Mouse (Mus musculus) liver, embryonic 13.5 days (tissue): ENCODE data around the gene Tuba4a. TPM values are rescaled to one million over a fixed set of nuclear protein-coding genes. Genes with fewer than 3 reads are reported as not detected.

Experiments
- ATAC-seq: fragments of 200-750 bp; cut with Nextera tagmentation; 2 replicates; pipeline ENCODE4 v1.8.0; 2017; ENCODE audit warnings: low read depth, mild to moderate bottlenecking, moderate number of reproducible peaks, moderate library complexity
- DNase-seq: peaks from one replicate; pipeline ENCODE4 v3.0.0; 2022
- H3K27ac ChIP-seq: fragments of 300-500 bp; sonication (generic); 2 replicates; pipeline ENCODE4 v1.5.1; 2015; ENCODE audit warnings: moderate library complexity, mild to moderate bottlenecking, inconsistent platforms
- H3K27me3 ChIP-seq: fragments of 300-500 bp; sonication (generic); 2 replicates; pipeline ENCODE4 v1.6.1; 2015; ENCODE audit warnings: mild to moderate bottlenecking, inconsistent platforms
- H3K36me3 ChIP-seq: fragments of 300-500 bp; sonication (generic); 2 replicates; pipeline ENCODE4 v1.6.1; 2015; ENCODE audit warnings: mild to moderate bottlenecking, inconsistent platforms
- H3K4me1 ChIP-seq: fragments of 300-500 bp; sonication (generic); replicated peaks from 2 replicates; pipeline ENCODE4 v1.6.1; 2015; ENCODE audit warnings: inconsistent platforms
- H3K4me2 ChIP-seq: fragments of 300-500 bp; sonication (generic); 2 replicates; pipeline ENCODE4 v1.6.1; 2015; ENCODE audit warnings: inconsistent platforms, mild to moderate bottlenecking, moderate library complexity
- H3K4me3 ChIP-seq: fragments of 300-500 bp; sonication (generic); replicated peaks from 2 replicates; pipeline ENCODE4 v1.5.1; 2015; ENCODE audit warnings: mild to moderate bottlenecking, inconsistent platforms
- H3K9ac ChIP-seq: fragments of 300-500 bp; sonication (generic); 2 replicates; pipeline ENCODE4 v1.6.1; 2015; ENCODE audit warnings: mild to moderate bottlenecking, inconsistent platforms
- H3K9me3 ChIP-seq: fragments of 300-500 bp; sonication (generic); replicated peaks from 2 replicates; pipeline ENCODE4 v1.6.1; 2016; ENCODE audit warnings: inconsistent platforms
- WGBS: fragments of 180-500 bp; shearing (Covaris S2); methylation state at CpG from one replicate; pipeline ENCODE4 v1.1.7; 2015; ENCODE audit not compliant: insufficient replicate concordance; 5-methylcytosine and 5-hydroxymethylcytosine counted together
- polyA plus RNA-seq: library from polyadenylated mRNA; unstranded; fragments of >200 nt; fragmentation: Nextera tagmentation; extraction: Ambion mirVana; gene quantifications from 2 replicates; pipeline ENCODE4 v1.2.1, GENCODE M21; 2015

Gene Tuba4a
- polyA plus RNA-seq, 1 experiment from 2014 or later: 456 TPM

DNA sequence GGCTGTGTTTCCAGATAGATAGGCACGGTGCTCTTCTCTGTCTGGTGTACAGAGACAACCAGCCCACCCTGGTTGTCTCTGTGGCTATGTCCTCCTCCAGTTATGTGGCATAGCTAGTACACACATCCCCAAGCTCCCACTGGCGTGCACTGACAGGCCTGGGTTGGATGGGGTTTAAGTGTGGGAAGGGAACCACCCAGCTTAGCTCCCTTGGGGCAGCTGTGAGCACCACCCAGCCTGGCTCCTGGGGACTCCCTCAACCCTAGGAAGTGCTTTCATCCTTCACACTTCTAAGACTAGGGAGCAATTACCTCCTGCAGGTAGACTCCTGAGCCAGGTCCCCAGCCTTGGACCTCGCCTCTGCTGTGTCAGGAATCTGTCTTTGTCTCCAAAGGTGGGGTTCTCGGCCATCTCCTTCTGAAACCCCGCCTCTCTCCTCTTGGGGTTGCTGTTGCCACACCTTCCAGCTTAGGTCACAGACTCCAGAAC, 12.0 kb upstream of the Tuba4a start, which contains the start of gene A630095N17Rik:
Gene A630095N17Rik (minus strand): TSS at position 439 of the 489 bp plus-strand sequence.
- no peak within 1 kb of the TSS for H3K4me3 ChIP-seq
- peak within 1 kb of the TSS; percentile 26 for H3K9ac ChIP-seq

DNA sequence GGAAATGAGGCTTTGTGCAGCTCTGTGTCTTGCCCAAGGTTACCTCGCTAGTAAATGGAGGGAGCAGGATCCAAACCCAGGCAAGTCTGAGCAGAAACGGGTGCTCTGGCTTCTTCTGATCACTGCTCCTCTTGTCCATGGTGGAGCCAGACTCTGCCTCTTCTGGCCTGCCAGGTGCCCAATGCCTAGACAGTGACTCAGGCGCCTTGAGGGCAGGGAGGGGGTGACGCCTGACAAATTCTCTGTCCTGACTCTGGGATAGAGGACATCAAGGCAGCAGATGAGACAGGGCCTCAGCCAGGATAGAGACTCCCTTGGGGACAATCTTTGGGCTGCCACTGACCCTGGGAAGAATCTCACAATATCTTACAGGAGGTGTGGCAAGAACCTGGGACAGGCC, 11.6 kb upstream of the Tuba4a start:
- DNase-seq (no peak), ATAC-seq (no peak)
- Histone ChIP-seq H3K9me3 (no peaks in the 10 kb centered on the region), H3K9ac (peak overlapping the region; percentile 26), H3K4me1 (peaks cover 75% of the 10 kb centered on the region), H3K27ac (peak overlapping the region; percentile 66), H3K4me2 (no peak overlapping the region), H3K4me3 (no peak overlapping the region), H3K36me3 (no peaks in the 10 kb centered on the region), H3K27me3 (no peaks in the 10 kb centered on the region)
- 59% methylated on average over 4 of the region's 4 CpGs for WGBS

More for the DNA sequence above, 12.0 kb upstream of the Tuba4a start, which contains the start of gene A630095N17Rik:
- ATAC-seq (no peak), DNase-seq (no peak)
- Histone ChIP-seq H3K27ac (peak within 1 kb of the TSS; percentile 66), H3K4me2 (no peak within 1 kb of the TSS), H3K4me1 (peaks cover 72% of the 10 kb centered on the region), H3K9me3 (no peaks in the 10 kb centered on the region), H3K27me3 (no peaks in the 10 kb centered on the region), H3K36me3 (no peaks in the 10 kb centered on the region)
- 57% methylated on average over 5 of the region's 5 CpGs for WGBS

DNA sequence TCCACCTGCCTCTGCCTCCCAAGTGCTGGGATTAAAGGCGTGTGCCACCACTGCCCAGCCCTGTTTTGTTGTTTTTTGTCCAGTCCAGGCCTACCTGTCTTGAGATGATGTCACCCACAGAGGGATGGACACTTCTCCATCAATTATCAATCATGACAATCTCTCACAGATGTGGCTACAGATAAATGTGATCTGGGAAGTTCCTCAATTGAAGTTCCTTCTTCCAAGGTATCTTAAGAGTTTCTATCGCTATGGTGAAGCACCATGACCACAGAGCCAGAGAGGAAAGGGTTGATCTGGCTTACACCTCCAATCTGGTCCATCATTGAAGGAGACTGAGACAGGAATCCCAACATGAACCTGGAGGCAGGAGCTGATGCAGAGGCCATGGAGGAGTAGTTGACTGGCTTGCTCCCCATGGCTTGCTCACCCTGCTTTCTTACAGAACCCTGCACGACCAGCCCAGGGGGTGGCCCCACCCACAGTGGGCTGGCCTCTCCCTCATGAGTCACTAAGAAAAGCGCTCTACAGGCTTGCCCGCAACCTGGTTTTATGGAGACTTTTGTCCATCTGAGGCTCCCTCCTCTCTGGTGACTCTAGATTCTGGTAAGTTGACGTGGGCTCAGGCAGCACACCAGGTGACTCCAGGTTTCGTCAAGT, 10.8 kb upstream of the Tuba4a start:
- Histone ChIP-seq H3K9ac (no peak overlapping the region; the same call in 1 of the 2 replicates), H3K36me3 (no peaks in the 10 kb centered on the region), H3K27ac (peak overlapping the region; percentile 66; the same call in 1 of the 2 replicates), H3K27me3 (no peaks in the 10 kb centered on the region), H3K9me3 (no peaks in the 10 kb centered on the region), H3K4me2 (peak overlapping the region; percentile 23; the same call in 1 of the 2 replicates), H3K4me1 (peaks cover 75% of the 10 kb centered on the region), H3K4me3 (no peak overlapping the region)
- WGBS: 55% methylated on average over 7 of the region's 7 CpGs
- ATAC-seq (0 out of 2 replicates have a peak, but pooled peaks have one; percentile 33), DNase-seq (peak; percentile 38)

DNA sequence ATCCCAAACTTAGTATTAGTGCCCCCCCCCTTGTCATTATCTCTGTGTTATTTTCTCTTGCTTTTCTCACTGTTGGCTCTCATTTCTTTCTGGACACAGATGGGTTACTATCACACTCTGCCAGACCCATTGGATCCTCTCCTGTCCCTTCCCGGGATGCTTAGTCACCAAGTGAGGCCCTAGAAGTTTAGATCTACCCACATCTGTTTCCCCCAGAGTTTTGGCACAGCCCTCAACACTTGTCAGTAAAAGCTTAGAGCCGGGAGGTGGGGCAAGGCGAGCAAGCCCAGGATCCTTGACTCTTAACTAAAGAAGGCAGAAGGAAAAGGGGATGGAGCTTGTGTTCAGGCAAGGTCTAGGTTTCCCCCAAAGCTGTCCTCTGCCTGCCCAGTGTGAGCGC, 9.5 kb upstream of the Tuba4a start:
- peak; percentile 90 for ATAC-seq
- 29% methylated on average over 4 of the region's 4 CpGs for WGBS
- Histone ChIP-seq H3K27me3 (no peaks in the 10 kb centered on the region), H3K9me3 (no peaks in the 10 kb centered on the region), H3K4me2 (peak overlapping the region; percentile 46), H3K9ac (peak overlapping the region; percentile 58), H3K36me3 (no peaks in the 10 kb centered on the region), H3K4me1 (peaks cover 75% of the 10 kb centered on the region), H3K27ac (peak overlapping the region; percentile 92), H3K4me3 (0 out of 2 replicates have a peak overlapping the region, but pooled peaks have one; percentile 5)
- peak; percentile 61 for DNase-seq

DNA sequence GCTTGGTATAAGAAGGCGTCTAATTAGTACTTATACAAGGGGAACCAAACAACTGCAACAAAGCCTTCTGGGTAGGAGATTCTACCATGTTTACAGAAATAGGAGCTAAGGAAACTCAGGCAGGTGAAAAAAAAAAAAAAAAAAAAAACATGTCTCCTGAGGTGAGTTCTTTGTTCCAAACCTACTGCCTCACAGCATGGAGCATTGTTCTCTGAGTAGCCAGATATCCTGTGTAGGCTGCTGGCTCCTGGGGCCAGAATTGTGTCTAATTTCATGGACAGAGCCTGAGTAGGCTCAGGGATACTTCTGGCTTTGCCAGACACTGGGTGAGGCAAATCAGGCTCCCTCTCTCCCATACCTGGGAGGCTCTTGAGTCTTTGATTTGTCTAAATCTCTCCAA, 8.0 kb upstream of the Tuba4a start:
- no peak for DNase-seq
- H3K4me2 ChIP-seq: no peak overlapping the region
- no peak overlapping the region for H3K4me3 ChIP-seq
- no peak overlapping the region for H3K9ac ChIP-seq
- no peaks in the 10 kb centered on the region for H3K27me3 ChIP-seq
- no peak for ATAC-seq
- 68% methylated on average over 1 of the region's 1 CpGs for WGBS
- no peaks in the 10 kb centered on the region for H3K36me3 ChIP-seq
- H3K4me1 ChIP-seq: peaks cover 76% of the 10 kb centered on the region
- H3K9me3 ChIP-seq: no peaks in the 10 kb centered on the region
- 0 out of 2 replicates have a peak overlapping the region, but pooled peaks have one; percentile 92 for H3K27ac ChIP-seq

DNA sequence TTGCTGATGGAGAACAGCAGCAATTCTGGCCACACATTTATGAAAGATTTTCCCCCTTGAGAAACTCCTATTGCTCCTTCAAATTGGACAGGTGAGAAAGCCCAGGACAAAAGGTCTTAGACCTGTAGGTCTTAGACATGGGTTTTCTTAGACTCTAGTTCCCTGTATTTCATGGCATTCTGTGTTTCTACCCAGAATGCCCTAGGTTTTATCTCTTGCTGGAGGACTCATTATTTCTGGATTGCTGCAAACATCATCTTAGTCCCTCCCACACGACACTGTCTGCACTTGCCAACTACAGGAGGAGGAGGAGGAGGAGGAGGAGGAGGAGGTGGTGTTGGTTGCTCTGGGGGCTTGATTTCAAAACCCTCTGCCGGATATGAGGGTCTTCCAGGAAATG, 6.5 kb upstream of the Tuba4a start:
- peaks cover 9% of the 10 kb centered on the region for H3K27me3 ChIP-seq
- no peaks in the 10 kb centered on the region for H3K36me3 ChIP-seq
- H3K4me3 ChIP-seq: no peak overlapping the region
- H3K27ac ChIP-seq: no peak overlapping the region
- ATAC-seq (no peak), DNase-seq (no peak)
- H3K4me1 ChIP-seq: peaks cover 64% of the 10 kb centered on the region
- no peaks in the 10 kb centered on the region for H3K9me3 ChIP-seq
- no peak overlapping the region for H3K9ac ChIP-seq
- 34% methylated on average over 2 of the region's 2 CpGs for WGBS
- H3K4me2 ChIP-seq: no peak overlapping the region

DNA sequence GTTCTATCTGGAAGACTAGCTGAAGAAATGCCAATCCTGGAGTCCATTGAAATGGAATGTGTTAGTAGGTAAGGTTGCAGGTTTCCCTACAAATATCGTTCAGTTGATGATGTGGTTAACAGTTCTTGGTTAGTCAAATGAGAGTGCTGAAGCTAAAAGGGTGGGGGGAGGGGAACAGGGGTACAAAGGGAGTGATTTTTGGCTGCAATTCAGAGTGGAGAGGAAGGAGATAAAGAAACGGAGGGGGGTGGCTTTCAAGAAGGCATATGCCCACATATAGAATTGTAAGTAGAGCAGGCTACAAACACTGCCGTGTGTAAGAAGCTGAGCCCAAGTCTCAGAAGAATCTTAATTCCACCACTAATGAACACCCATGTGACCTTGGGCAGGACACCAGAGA, 5.8 kb upstream of the Tuba4a start:
- 26% methylated on average over 3 of the region's 3 CpGs for WGBS
- H3K9me3 ChIP-seq: no peaks in the 10 kb centered on the region
- H3K27ac ChIP-seq: no peak overlapping the region
- H3K4me1 ChIP-seq: peaks cover 58% of the 10 kb centered on the region
- ATAC-seq: no peak
- DNase-seq: no peak
- H3K36me3 ChIP-seq: no peaks in the 10 kb centered on the region
- H3K4me3 ChIP-seq: no peak overlapping the region
- peaks cover 16% of the 10 kb centered on the region for H3K27me3 ChIP-seq
- H3K9ac ChIP-seq: no peak overlapping the region; the same call in 1 of the 2 replicates
- no peak overlapping the region for H3K4me2 ChIP-seq

DNA sequence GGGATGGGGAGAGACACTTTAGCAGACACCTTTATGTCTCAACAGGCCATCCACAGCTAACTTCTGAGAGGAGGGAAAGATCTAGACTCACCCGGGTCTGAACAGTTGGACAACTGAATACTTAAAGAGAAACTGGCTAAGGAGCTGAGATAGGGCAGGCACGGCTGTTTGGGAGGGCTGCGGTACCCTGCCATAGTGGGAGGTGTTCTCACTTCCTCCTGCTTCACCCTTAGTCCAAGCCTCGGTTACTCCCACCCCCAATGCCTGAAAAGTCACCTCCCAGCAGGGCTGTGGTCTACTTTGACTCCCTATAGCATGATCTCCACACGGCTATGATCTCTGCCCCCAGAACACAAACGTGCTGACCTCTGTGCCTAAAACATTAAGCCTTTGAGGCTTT, 3.9 kb upstream of the Tuba4a start:
- no peak for ATAC-seq
- H3K27ac ChIP-seq: no peak overlapping the region
- H3K9me3 ChIP-seq: no peaks in the 10 kb centered on the region
- no peak overlapping the region for H3K9ac ChIP-seq
- no peak overlapping the region for H3K4me2 ChIP-seq
- no peak overlapping the region for H3K4me3 ChIP-seq
- WGBS: 24% methylated on average over 6 of the region's 6 CpGs
- DNase-seq: no peak
- peaks cover 27% of the 10 kb centered on the region for H3K27me3 ChIP-seq
- H3K36me3 ChIP-seq: no peaks in the 10 kb centered on the region
- peaks cover 49% of the 10 kb centered on the region for H3K4me1 ChIP-seq

DNA sequence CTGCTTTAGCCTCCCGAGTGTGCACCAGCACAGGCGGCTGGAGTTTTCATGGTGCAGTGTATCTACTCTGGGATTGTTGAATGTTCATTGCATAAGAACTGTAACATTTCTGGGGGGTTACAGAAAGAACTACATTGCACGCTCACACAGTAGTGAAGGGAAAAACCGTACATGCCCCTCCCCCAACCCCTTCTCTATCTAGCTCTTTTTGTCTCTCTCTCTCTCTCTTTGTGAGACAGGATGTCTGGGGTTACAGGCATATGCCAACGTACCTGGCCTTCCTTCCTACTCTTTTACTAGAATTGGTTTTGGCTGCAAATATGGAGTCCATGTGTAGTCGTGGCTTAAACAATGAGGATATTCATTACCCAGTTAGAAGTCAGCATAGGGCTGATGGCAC, 3.3 kb upstream of the Tuba4a start:
- Histone ChIP-seq H3K9me3 (no peaks in the 10 kb centered on the region), H3K36me3 (no peaks in the 10 kb centered on the region), H3K4me2 (no peak overlapping the region), H3K27ac (no peak overlapping the region), H3K9ac (no peak overlapping the region), H3K4me1 (peaks cover 47% of the 10 kb centered on the region), H3K27me3 (peaks cover 27% of the 10 kb centered on the region), H3K4me3 (no peak overlapping the region)
- DNase-seq (no peak), ATAC-seq (no peak)
- WGBS: 54% methylated on average over 6 of the region's 6 CpGs

DNA sequence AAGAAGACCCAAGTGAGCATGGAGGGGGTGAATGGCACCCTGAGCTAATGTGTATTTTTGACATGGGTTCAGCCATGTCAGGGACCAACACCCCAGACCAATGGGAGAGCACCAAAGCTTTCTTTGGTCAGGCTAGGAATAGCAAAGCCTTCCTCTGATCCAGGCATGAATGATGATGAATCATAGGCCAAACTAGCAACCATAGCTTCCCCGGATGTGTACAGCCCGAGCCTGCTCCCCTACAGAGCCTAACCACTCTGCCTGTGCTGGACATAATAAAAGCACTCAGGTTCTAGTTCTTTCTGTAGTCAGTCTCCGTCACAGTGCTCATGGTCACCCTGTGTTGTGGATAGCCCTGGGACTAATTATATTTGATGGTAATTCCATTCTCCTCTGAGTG, 1.9 kb upstream of the Tuba4a start:
- Histone ChIP-seq H3K27me3 (peaks cover 27% of the 10 kb centered on the region), H3K9ac (no peak overlapping the region), H3K4me3 (no peak overlapping the region), H3K36me3 (peaks cover 8% of the 10 kb centered on the region), H3K9me3 (no peaks in the 10 kb centered on the region), H3K4me2 (no peak overlapping the region), H3K4me1 (peaks cover 50% of the 10 kb centered on the region), H3K27ac (no peak overlapping the region)
- WGBS: 70% methylated on average over 3 of the region's 3 CpGs
- ATAC-seq (no peak), DNase-seq (no peak)

DNA sequence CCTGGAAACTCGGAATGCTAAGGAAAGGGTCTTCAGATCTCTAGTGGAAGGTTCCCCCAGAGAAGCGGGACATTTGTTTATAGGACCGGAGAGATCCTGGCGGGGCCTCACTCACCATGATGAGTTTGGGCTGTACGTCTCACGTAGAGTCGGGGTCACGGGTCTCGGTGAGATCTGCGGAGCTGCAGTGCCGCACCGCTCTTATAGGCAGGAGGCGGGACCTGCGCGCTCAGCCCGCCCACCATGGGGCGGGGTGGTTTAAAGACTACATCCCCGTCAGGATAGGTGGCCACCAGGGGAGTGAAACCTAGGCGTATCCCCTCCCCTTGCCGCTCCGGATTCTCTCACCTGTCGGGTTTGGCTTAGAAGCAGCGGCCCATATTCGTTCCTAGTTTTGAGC, 587 bp downstream of the Tuba4a start:
- Histone ChIP-seq H3K27me3 (peaks cover 27% of the 10 kb centered on the region), H3K27ac (peak overlapping the region; percentile 96), H3K9ac (peak overlapping the region; percentile 96), H3K4me2 (peak overlapping the region; percentile 99), H3K4me3 (peak overlapping the region; percentile 91), H3K4me1 (peaks cover 52% of the 10 kb centered on the region), H3K36me3 (peaks cover 32% of the 10 kb centered on the region), H3K9me3 (no peaks in the 10 kb centered on the region)
- DNase-seq (peak; percentile 95), ATAC-seq (peak; percentile 85)
- WGBS: under 1% methylated on average over 24 of the region's 24 CpGs
